Mouse (Mus musculus) cerebellum, adult 2 months (tissue): Measurements from ENCODE around the gene Tfeb.

Experiments
- CTCF ChIP-seq: fragments of 200-500 bp; IDR thresholded peaks from 2 replicates; pipeline ENCODE4 v1.5.1; 2011; ENCODE audit warnings: low read depth, mild to moderate bottlenecking, control low read depth, low read length, moderate library complexity, borderline replicate concordance; ENCODE audit not compliant: insufficient read depth
- POLR2A ChIP-seq: fragments of 200-500 bp; IDR thresholded peaks from 2 replicates; pipeline ENCODE4 v1.6.1; 2011; ENCODE audit warnings: low read length, control low read depth, borderline replicate concordance; ENCODE audit not compliant: insufficient read depth

- TF ChIP-seq CTCF: no peak
- no peak for TF ChIP-seq POLR2A
Measured at GRCm38 (mm10) chr17:47750101-47750500, 13.3 kb downstream of the Tfeb start.
